Mouse (Mus musculus): ENCODE results near the gene Ccdc194.

Ccdc194 gene

DNA sequence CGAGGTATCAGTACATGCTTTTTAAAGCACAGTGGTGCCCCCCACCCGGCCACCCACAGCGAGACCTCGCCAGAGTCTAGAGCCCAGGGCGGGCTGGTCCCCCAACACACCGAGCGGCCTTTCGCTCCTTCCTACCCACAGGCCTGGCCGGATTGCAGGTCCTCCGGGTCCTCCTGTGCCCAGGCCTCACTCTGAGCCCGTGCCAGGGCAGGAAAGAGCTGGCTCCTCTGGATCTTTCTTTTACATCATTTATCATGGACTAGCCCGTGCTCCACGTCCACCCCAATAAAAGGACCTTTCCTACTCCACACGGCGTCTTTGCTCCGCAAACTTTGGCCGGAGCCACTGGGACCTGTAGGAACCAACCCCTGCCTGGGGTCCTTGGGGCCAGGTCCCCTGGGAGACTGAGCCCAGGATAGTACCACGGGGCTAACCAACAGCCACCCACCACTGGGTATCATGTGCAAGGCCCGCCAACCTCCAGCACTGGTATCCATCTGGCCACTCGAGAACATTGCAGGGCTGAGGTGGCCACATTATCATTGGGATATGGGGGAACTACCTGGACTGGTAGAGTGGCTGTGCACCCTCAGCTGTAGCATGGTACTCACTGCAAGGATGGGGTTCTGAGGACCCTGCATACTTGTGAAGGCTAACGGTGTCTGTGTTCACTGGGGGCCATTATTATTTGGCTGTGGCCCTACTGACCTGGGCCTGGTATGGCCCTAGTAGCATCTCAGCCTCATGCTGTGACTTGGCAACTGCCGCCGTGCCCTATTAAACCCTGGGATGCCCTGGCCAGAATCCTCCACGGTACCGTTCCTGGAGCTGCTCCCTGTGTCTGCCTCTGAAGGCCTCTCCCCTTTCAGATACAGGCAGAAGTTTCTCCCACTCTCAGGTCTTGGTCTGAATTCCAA is 50.5 kb downstream of the Ccdc194 start:
- no peak for DNase-seq

DNA sequence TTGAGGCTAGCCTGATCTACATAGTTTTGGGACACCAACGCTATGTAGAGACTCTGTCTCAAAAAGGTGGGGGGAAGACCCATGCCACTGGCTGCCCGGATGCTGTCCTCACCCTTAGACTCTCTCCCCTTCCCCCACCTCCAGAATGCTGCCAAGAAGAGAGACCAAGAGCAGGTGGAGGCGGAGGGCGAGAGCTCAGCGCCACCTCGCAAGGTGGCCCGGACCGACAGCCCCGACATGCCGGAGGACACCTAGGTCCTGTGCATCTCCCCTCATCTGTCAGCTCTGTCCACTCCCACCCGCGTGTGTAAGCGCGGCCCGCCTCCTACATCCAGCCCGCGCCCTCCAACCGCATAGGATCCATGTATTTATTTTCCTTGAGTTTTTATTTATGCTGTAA is 51.2 kb downstream of the Ccdc194 start:
- DNase-seq: no peak

DNA sequence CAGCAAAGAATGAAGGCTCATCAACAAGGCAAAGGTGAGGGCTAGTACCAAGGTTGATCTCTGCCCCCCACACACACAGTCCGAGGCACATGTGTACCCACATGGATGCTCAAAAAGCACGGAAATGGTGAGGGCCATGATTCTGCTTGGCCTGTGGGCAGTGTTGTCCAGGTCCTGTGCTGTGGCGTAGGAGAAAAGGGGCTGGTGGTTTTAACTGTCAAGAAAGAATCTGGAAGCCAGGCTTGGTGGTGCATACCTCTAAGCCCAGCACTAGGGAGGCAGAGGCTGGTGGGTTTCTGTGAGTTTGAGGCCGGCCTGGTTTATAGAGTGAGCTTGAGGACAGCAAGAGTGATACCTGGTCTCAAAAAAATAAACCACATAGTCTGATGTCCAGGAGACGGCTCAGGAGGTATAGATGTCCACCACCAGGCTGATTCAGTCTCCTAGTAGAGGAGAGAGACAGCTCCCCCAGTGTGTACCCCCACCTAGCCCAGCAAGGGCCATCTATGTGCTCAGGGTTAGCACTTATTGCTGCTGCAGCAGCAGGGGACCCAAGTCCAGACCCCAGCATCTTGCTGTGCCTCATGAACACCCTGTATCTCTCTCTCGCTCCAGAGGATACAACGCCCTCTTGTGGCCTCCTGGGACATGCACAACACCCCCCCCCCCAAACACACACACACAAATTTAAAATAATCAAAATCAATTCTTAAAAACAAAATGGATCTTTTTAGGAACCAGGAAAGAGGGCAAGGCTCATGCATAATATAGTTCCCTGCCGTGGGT is 52.7 kb downstream of the Ccdc194 start:
- no peak for DNase-seq

DNA sequence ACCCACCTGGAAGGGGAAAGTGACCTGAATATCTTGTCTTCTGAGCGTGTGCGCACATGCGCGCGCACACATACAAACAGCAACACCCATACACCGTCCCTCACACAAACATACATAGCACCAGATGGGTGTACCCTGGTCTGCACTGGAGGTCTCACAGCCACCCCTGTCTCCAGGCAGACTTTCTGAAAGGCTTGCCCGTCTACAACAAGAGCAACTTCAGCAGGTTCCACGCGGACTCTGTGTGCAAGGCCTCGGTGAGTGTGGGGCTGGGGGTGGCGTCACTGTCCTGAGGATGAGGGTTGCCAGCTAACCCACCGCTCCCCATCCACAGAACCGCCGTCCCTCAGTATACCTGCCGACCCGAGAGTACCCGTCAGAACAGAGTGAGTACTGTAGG is 53.6 kb downstream of the Ccdc194 start:
- no peak for DNase-seq

DNA sequence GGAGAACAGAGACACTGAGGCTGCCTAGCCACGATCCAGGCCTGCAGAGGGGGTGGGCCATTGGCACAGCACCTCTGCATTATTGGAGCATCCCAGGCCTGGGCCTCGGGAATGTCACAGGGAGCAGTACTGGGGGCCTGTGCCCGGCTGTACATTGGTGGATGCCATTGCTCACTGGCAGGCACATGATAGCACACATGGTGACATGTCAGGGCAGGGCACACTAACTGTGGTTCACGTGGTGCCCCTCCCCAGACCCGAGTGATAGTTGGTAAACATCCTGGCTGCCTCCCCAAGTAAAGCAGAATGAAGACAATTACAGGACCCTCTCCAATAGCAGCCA is 54.6 kb downstream of the Ccdc194 start:
- no peak for DNase-seq

DNA sequence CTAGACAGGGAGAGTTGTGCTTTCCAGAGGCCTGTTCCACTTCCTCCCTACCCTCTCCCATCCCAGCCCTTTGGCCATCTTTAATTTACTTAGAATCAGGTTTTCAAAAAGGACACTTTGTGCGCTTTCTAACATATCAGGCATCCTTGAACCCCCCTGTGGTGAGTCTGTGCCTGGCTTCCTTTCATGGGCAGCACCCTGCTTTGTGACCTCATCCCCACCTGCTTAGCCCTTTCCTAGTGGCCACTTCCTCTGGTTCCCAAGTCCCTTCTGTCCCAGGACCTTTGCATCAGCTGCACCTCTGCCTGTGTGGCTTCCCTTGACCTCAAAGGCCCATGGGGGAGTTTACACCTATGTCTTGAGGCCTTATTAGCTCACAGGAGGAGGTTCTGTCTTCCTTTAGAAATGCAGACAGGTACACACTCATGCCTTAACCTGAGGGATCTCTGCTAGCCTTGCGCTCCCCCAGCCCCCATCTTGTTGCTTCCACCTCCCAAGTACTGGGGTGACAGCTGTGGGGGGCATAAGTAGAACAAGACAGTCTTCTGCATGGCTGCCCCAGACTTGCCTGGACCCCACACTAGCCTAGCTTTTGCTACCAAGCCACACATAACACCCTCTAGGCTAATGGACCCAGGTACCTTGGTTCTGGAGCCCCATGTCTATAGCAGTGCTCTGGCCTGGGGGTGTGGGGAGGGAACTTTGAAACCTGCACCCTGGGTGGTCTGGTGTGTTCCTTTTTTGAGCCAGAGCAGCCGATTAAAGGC is 55.2 kb downstream of the Ccdc194 start:
- DNase-seq: peak; percentile 8
